Mouse (Mus musculus) CH12.LX (cell line): ENCODE results near the gene Iqcn. TPM values are rescaled to one million over a fixed set of nuclear protein-coding genes. Genes with fewer than 3 reads are reported as not detected.

Source experiments
- DNase-seq: peaks from one replicate; pipeline ENCODE4 v3.0.0-alpha.2; 2013; ENCODE audit errors: extremely low read depth
- H3K27ac ChIP-seq: 2 replicates; pipeline ENCODE4 v1.5.1; 2012; ENCODE audit warnings: low read depth, mild to moderate bottlenecking, control low read depth, moderate library complexity; ENCODE audit not compliant: insufficient read depth
- H3K27me3 ChIP-seq: replicated peaks from 2 replicates; pipeline ENCODE3; 2012; ENCODE audit warnings: inconsistent platforms
- H3K36me3 ChIP-seq, 2 experiments: replicated peaks in 1 of 2; 2 replicates each; pipeline versions ENCODE3 to v1.6.1; 2012; ENCODE audit warnings: inconsistent platforms in 1 of 2, low read length in 1 of 2, mild to moderate bottlenecking in 1 of 2, mixed read lengths in 1 of 2, moderate library complexity in 1 of 2; ENCODE audit not compliant: control insufficient read depth in 1 of 2, insufficient read depth in 1 of 2
- H3K4me1 ChIP-seq, 2 experiments: 2 replicates each; pipeline ENCODE4 v1.6.1; 2012; ENCODE audit warnings: inconsistent platforms in 1 of 2, moderate library complexity in 1 of 2; ENCODE audit not compliant: insufficient read depth in 2 of 2, control insufficient read depth in 1 of 2
- H3K4me2 ChIP-seq: 2 replicates; pipeline ENCODE4 v1.6.1; 2012; ENCODE audit warnings: low read depth, mild to moderate bottlenecking, control low read depth; ENCODE audit not compliant: poor library complexity, insufficient read depth, severe bottlenecking
- H3K4me3 ChIP-seq, 3 experiments: fragments of 150-350 bp in 1 of 3; sonication (generic) in 1 of 3; replicated peaks in 1 of 3; 2 replicates each; pipeline versions ENCODE3 to v1.5.1; 2011 to 2012; ENCODE audit warnings: low read depth in 2 of 3, low read length in 2 of 3, mild to moderate bottlenecking in 2 of 3, moderate library complexity in 2 of 3, control low read depth in 1 of 3, improper control_type of control experiment in 1 of 3, inconsistent platforms in 1 of 3, mixed read lengths in 1 of 3; ENCODE audit not compliant: poor library complexity in 1 of 3
- H3K79me2 ChIP-seq: replicated peaks from 2 replicates; pipeline ENCODE4 v1.6.1; 2012; ENCODE audit warnings: mild to moderate bottlenecking, moderate library complexity; ENCODE audit not compliant: control insufficient read depth, poor library complexity, insufficient read depth, severe bottlenecking; ENCODE audit errors: extremely low read depth
- H3K9ac ChIP-seq: 2 replicates; pipeline ENCODE4 v1.6.1; 2012; ENCODE audit warnings: low read depth, mild to moderate bottlenecking, control low read depth, moderate library complexity; ENCODE audit not compliant: insufficient read depth
- H3K9me3 ChIP-seq: replicated peaks from 2 replicates; pipeline ENCODE3; 2012; ENCODE audit warnings: low read length, inconsistent platforms, mixed read lengths
- CTCF ChIP-seq, 2 experiments: IDR thresholded peaks in 1 of 2; conservative IDR thresholded peaks in 1 of 2; 2 replicates each; pipeline ENCODE4 v1.5.1; 2011 to 2012; ENCODE audit warnings: low read depth in 2 of 2, low read length in 2 of 2, improper control_type of control experiment in 1 of 2, inconsistent platforms in 1 of 2, mild to moderate bottlenecking in 1 of 2, moderate library complexity in 1 of 2
- ELF1 ChIP-seq: IDR thresholded peaks from 2 replicates; pipeline ENCODE4 v1.6.1; 2014; ENCODE audit warnings: low read depth, mild to moderate bottlenecking, inconsistent platforms, low read length, improper control_type of control experiment
- ETS1 ChIP-seq: conservative IDR thresholded peaks from 2 replicates; pipeline ENCODE4 v1.6.1; 2012; ENCODE audit warnings: low read depth, mild to moderate bottlenecking, inconsistent platforms, low read length, improper control_type of control experiment, moderate library complexity
- HCFC1 ChIP-seq: IDR thresholded peaks from 2 replicates; pipeline ENCODE4 v1.6.1; 2012; ENCODE audit warnings: low read depth, mild to moderate bottlenecking, inconsistent platforms, low read length, improper control_type of control experiment
- MAFK ChIP-seq: IDR thresholded peaks from 2 replicates; pipeline ENCODE4 v1.6.1; 2011; ENCODE audit warnings: low read length, improper control_type of control experiment; ENCODE audit not compliant: insufficient replicate concordance
- MAX ChIP-seq: IDR thresholded peaks from 2 replicates; pipeline ENCODE4 v1.6.1; 2011; ENCODE audit warnings: low read length, improper control_type of control experiment
- MAZ ChIP-seq: IDR thresholded peaks from 2 replicates; pipeline ENCODE4 v1.6.1; 2012; ENCODE audit warnings: low read depth, mild to moderate bottlenecking, inconsistent platforms, low read length, improper control_type of control experiment, moderate library complexity
- MEF2A ChIP-seq: IDR thresholded peaks from 2 replicates; pipeline ENCODE4 v1.6.1; 2014; ENCODE audit warnings: low read depth, mild to moderate bottlenecking, inconsistent platforms, low read length, improper control_type of control experiment, borderline replicate concordance
- MYC ChIP-seq: IDR thresholded peaks from 2 replicates; pipeline ENCODE4 v1.6.1; 2011; ENCODE audit warnings: low read depth, mild to moderate bottlenecking, improper control_type of control experiment, low read length
- NELFE ChIP-seq: IDR thresholded peaks from 2 replicates; pipeline ENCODE4 v1.6.1; 2011; ENCODE audit warnings: low read depth, low read length, improper control_type of control experiment
- NRF1 ChIP-seq: IDR thresholded peaks from 2 replicates; pipeline ENCODE4 v1.6.1; 2014; ENCODE audit warnings: low read depth, mild to moderate bottlenecking, inconsistent platforms, low read length, improper control_type of control experiment, moderate library complexity
- POLR2A ChIP-seq: IDR thresholded peaks from 2 replicates; pipeline ENCODE4 v1.6.1; 2011; ENCODE audit warnings: low read depth, mild to moderate bottlenecking, improper control_type of control experiment, low read length
- SIN3A ChIP-seq: IDR thresholded peaks from 2 replicates; pipeline ENCODE4 v1.6.1; 2012; ENCODE audit warnings: low read length, improper control_type of control experiment, inconsistent platforms
- TCF12 ChIP-seq: IDR thresholded peaks from 2 replicates; pipeline ENCODE4 v1.6.1; 2014; ENCODE audit warnings: low read depth, mild to moderate bottlenecking, inconsistent platforms, low read length, improper control_type of control experiment
- USF1 ChIP-seq: IDR thresholded peaks from 2 replicates; pipeline ENCODE4 v1.6.1; 2014; ENCODE audit warnings: low read depth, mild to moderate bottlenecking, inconsistent platforms, low read length, improper control_type of control experiment
- ZMIZ1 ChIP-seq: IDR thresholded peaks from 2 replicates; pipeline ENCODE4 v1.6.1; 2012; ENCODE audit warnings: low read depth, mild to moderate bottlenecking, inconsistent platforms, low read length, improper control_type of control experiment
- dilution Hi-C: fragments of 300-500 bp; cut with MboI; formaldehyde crosslinking; loops from 2 replicates; pipeline ENCODE4 v1.14.3; 2020; ENCODE audit warnings: low sequenced_read_pairs; ENCODE audit not compliant: extremely low pct_unique_long_range_greater_than_20kb, extremely low pct_ligation_motif_present
- in situ Hi-C: fragments of 300-500 bp; cut with MboI; formaldehyde crosslinking; loops from 3 replicates; pipeline ENCODE4 v1.14.3; 2019; ENCODE audit warnings: low sequenced_read_pairs, low pct_ligation_motif_present, low pct_unique_long_range_greater_than_20kb, mixed read lengths
- polyA plus RNA-seq: library from polyadenylated mRNA; unstranded; fragments of >175 nt; gene quantifications from 2 replicates; pipeline ENCODE4 v1.2.1, GENCODE M21; 2012; ENCODE audit warnings: low read depth; ENCODE audit not compliant: insufficient read length
- total RNA-seq, 2 experiments: library from RNA; depleted of rRNA; stranded (reverse); fragments of 300-350 nt in 1 of 2; fragments of >200 nt in 1 of 2; gene quantifications; 2 replicates each; pipeline ENCODE4 v1.2.3; 2012 to 2014

The Iqcn gene
- total and polyA plus RNA-seq, 3 experiments = 0.07 TPM; not detected in 2

- Histone ChIP-seq H3K36me3 (peaks cover 4 to 39% of the 10 kb centered on the region in 2 experiments), H3K4me2 (peak overlapping the region; percentile 76), H3K9me3 (no peaks in the 10 kb centered on the region), H3K4me3 (peak overlapping the region; percentile 79 to 89 (median 80)), H3K4me1 (peaks cover 10 to 57% of the 10 kb centered on the region in 2 experiments), H3K27me3 (peaks cover 1% of the 10 kb centered on the region), H3K27ac (0 out of 2 replicates have a peak overlapping the region, but pooled peaks have one; percentile 29), H3K9ac (peak overlapping the region; percentile 77), H3K79me2 (peaks cover 12% of the 10 kb centered on the region; the same call in 1 of the 2 replicates)
- TF ChIP-seq MAX (0 out of 2 replicates have a peak, but pooled peaks have one; percentile 5), MYC (no peak)
- dilution Hi-C loops = no loop called here
- no peak for DNase-seq
- in situ Hi-C loops = no loop called here
These were observed 44.2 kb upstream of the Iqcn start for GRCm38 (mm10) chr8:70658897-70659603.

GRCm38 (mm10) chr8:70659604-70660272 lies 43.5 kb upstream of the Iqcn start:
- peaks cover 10 to 50% of the 10 kb centered on the region in 2 experiments for H3K4me1 ChIP-seq
- peaks cover 4 to 32% of the 10 kb centered on the region in 2 experiments for H3K36me3 ChIP-seq
- peak overlapping the region; percentile 79 to 89 (median 80) for H3K4me3 ChIP-seq
- in situ Hi-C loops = loop anchor here (10.0 kb wide), 1 partner anchor 55 kb away; the partner anchor contains the start of gene Gm3336
- dilution Hi-C loops = no loop called here
- TF ChIP-seq CTCF (conservative IDR thresholded peaks at IDR 0.05 in 1 of 2, IDR thresholded peaks at IDR 0.05 in 1 of 2; ENCODE audit: low read depth in 2 of 2, low read length in 2 of 2) (no peak), POLR2A (peak; percentile 41; the same call in 1 of the 2 replicates), MAFK (no peak), ETS1 (peak; percentile 66), USF1 (no peak), MEF2A (peak; percentile 29; the same call in 1 of the 2 replicates), MAZ (peak; percentile 65; the same call in 1 of the 2 replicates), SIN3A (peak; percentile 83), NRF1 (peak; percentile 82), HCFC1 (peak; percentile 66), ZMIZ1 (no peak), NELFE (0 out of 2 replicates have a peak, but pooled peaks have one; percentile 21), ELF1 (peak; percentile 34; the same call in 1 of the 2 replicates), TCF12 (peak; percentile 66)
- H3K4me2 ChIP-seq = peak overlapping the region; percentile 48
- H3K79me2 ChIP-seq = peaks cover 12% of the 10 kb centered on the region; the same call in 1 of the 2 replicates
- peak overlapping the region; percentile 77 for H3K9ac ChIP-seq
- H3K9me3 ChIP-seq = no peaks in the 10 kb centered on the region
- peaks cover 1% of the 10 kb centered on the region for H3K27me3 ChIP-seq
- peak overlapping the region; percentile 41 for H3K27ac ChIP-seq
- DNase-seq = peak; percentile 87
